Mouse (Mus musculus) heart, postnatal 4 days (tissue): ENCODE data around the gene Zfp346. TPM values are rescaled to one million over a fixed set of nuclear protein-coding genes. Genes with fewer than 3 reads are reported as not detected.
"Not testable (repeated sequence)": the region's sequence is repeated elsewhere in the genome, so short reads cannot be mapped to it uniquely, and the experiment has no call there.

Experiments
- DNase-seq: peaks from one replicate; pipeline ENCODE4 v3.0.0; 2021
- total RNA-seq, 2 experiments: library from RNA; stranded (reverse); gene quantifications; 2 replicates each; pipeline ENCODE4 v1.2.3; 2021

Gene Zfp346
- total RNA-seq: 10 to 100 TPM; 17.7 to 20.1 TPM

GRCm38 (mm10) chr13:55105045-55105952 is at the start of gene Zfp346:
Zfp346 (plus strand) TSS chr13:55105311.
- peak; percentile 98 for DNase-seq

GRCm38 (mm10) chr13:55058042-55058441 is 47.1 kb upstream of the Zfp346 start:
- peak; percentile 11 for DNase-seq

- DNase-seq: no peak
These were observed 41.8 kb upstream of the Zfp346 start for GRCm38 (mm10) chr13:55063276-55063675.

- no peak for DNase-seq
These were observed 35.4 kb upstream of the Zfp346 start for GRCm38 (mm10) chr13:55069719-55070118.

GRCm38 (mm10) chr13:55071322-55071721 is 33.8 kb upstream of the Zfp346 start:
- peak; percentile 7 for DNase-seq

- no peak for DNase-seq
These were observed 29.5 kb upstream of the Zfp346 start for GRCm38 (mm10) chr13:55075597-55075996.

- no peak for DNase-seq
These were observed 12.5 kb upstream of the Zfp346 start for GRCm38 (mm10) chr13:55092588-55092987.

GRCm38 (mm10) chr13:55097841-55098240 is 7.3 kb upstream of the Zfp346 start:
- not testable (repeated sequence) for DNase-seq

GRCm38 (mm10) chr13:55099066-55099725 is 5.9 kb upstream of the Zfp346 start:
- DNase-seq: peak; percentile 16

GRCm38 (mm10) chr13:55099726-55100478 is 5.2 kb upstream of the Zfp346 start, which contains the start of gene Uimc1:
Uimc1 (minus strand) TSS chr13:55100300.
- DNase-seq: peak; percentile 85

- no peak for DNase-seq
These were observed 3.5 kb upstream of the Zfp346 start for GRCm38 (mm10) chr13:55101627-55102026.

- DNase-seq: no peak
These were observed 2.7 kb upstream of the Zfp346 start for GRCm38 (mm10) chr13:55102366-55102765.

GRCm38 (mm10) chr13:55103351-55103750 is 1.8 kb upstream of the Zfp346 start:
- no peak for DNase-seq

GRCm38 (mm10) chr13:55105953-55106691 is 1.0 kb downstream of the Zfp346 start:
- DNase-seq: no peak

- DNase-seq: no peak
These were observed 2.0 kb downstream of the Zfp346 start for GRCm38 (mm10) chr13:55107116-55107515.

- DNase-seq: peak; percentile 60
These were observed 2.6 kb downstream of the Zfp346 start for GRCm38 (mm10) chr13:55107694-55108093.

GRCm38 (mm10) chr13:55114375-55114774 is 9.3 kb downstream of the Zfp346 start:
- DNase-seq: no peak

- DNase-seq: no peak
These were observed 19.8 kb downstream of the Zfp346 start for GRCm38 (mm10) chr13:55124903-55125302.

GRCm38 (mm10) chr13:55133448-55133847 is 28.3 kb downstream of the Zfp346 start, which contains the start of gene Gm17617:
Gm17617 (minus strand) TSS chr13:55133548.
- DNase-seq: no peak

GRCm38 (mm10) chr13:55135382-55135781 is 30.3 kb downstream of the Zfp346 start:
- DNase-seq: peak; percentile 37

- DNase-seq: no peak
These were observed 35.2 kb downstream of the Zfp346 start for GRCm38 (mm10) chr13:55140271-55140670.
